Mouse (Mus musculus) hindbrain, postnatal 0 days (tissue): ENCODE measurements around the gene Prdx1. TPM values are rescaled to one million over a fixed set of nuclear protein-coding genes. Genes with fewer than 3 reads are reported as not detected.

Experiments
- ATAC-seq: fragments of 200-750 bp; cut with Nextera tagmentation; 2 replicates; pipeline ENCODE4 v1.8.0; 2017; ENCODE audit warnings: mild to moderate bottlenecking, moderate TSS enrichment, moderate library complexity
- DNase-seq: peaks from one replicate; pipeline ENCODE4 v3.0.0-alpha.2; 2015; ENCODE audit warnings: low spot score
- H3K27ac ChIP-seq: fragments of 300-500 bp; sonication (generic); 2 replicates; pipeline ENCODE4 v1.5.1; 2014; ENCODE audit warnings: mild to moderate bottlenecking
- H3K27me3 ChIP-seq: fragments of 300-500 bp; sonication (generic); 2 replicates; pipeline ENCODE4 v1.6.1; 2014; ENCODE audit warnings: low read length, mixed read lengths; ENCODE audit not compliant: insufficient read depth
- H3K36me3 ChIP-seq: fragments of 300-500 bp; sonication (generic); 2 replicates; pipeline ENCODE4 v1.6.1; 2014; ENCODE audit warnings: low read length, mixed read lengths; ENCODE audit not compliant: insufficient read depth
- H3K4me1 ChIP-seq: fragments of 300-500 bp; sonication (generic); 2 replicates; pipeline ENCODE4 v1.6.1; 2014; ENCODE audit warnings: antibody characterized with exemption, low read length, mixed read lengths; ENCODE audit not compliant: insufficient read depth
- H3K4me2 ChIP-seq: fragments of 300-500 bp; sonication (generic); 2 replicates; pipeline ENCODE4 v1.6.1; 2014; ENCODE audit warnings: low read depth, mild to moderate bottlenecking, low read length, moderate library complexity, mixed read lengths
- H3K4me3 ChIP-seq: fragments of 300-500 bp; sonication (generic); 2 replicates; pipeline ENCODE4 v1.5.1; 2014; ENCODE audit warnings: low read length
- H3K9ac ChIP-seq: fragments of 300-500 bp; sonication (generic); replicated peaks from 2 replicates; pipeline ENCODE4 v1.6.1; 2014; ENCODE audit warnings: mild to moderate bottlenecking, low read length, moderate library complexity, mixed read lengths
- H3K9me3 ChIP-seq: fragments of 300-500 bp; sonication (generic); 2 replicates; pipeline ENCODE4 v1.6.1; 2016; ENCODE audit warnings: low read length, mixed read lengths
- CTCF ChIP-seq: IDR thresholded peaks from 2 replicates; pipeline ENCODE4 v1.5.1; 2016; ENCODE audit warnings: antibody characterized with exemption, control low read depth, low read depth
- WGBS: fragments of 180-500 bp; shearing (Covaris S2); extraction: QIAGEN DNeasy Blood & Tissue Kit; methylation state at CpG from one replicate; pipeline ENCODE4 v1.1.7; 2014; 5-methylcytosine and 5-hydroxymethylcytosine counted together
- polyA plus RNA-seq: library from polyadenylated mRNA; unstranded; fragments of >200 nt; fragmentation: Nextera tagmentation; extraction: Ambion mirVana; gene quantifications from 2 replicates; pipeline ENCODE4 v1.2.1, GENCODE M21; 2015
- total RNA-seq: library from RNA; depleted of rRNA; stranded (reverse); fragments of >200 nt; gene quantifications from 2 replicates; pipeline ENCODE4 v1.2.3, GENCODE M21; 2014

Prdx1 gene
- total and polyA plus RNA-seq, 2 experiments from 2014 or later: 136 to 589 TPM

GRCm38 (mm10) chr4:116708201-116708764, 22.9 kb downstream of the Prdx1 start, which contains the start of the genes Mmachc and Ccdc163:
TSS of gene Mmachc (minus strand) at chr4:116708406.
TSS of gene Ccdc163 (plus strand) at chr4:116708509.
- Histone ChIP-seq H3K4me1 (no peaks in the 10 kb centered on the region), H3K9me3 (no peaks in the 10 kb centered on the region), H3K36me3 (no peaks in the 10 kb centered on the region), H3K27me3 (no peaks in the 10 kb centered on the region), H3K9ac (peak within 1 kb of the TSS; percentile 54), H3K4me3 (peak within 1 kb of the TSS; percentile 45), H3K4me2 (peak within 1 kb of the TSS; percentile 81), H3K27ac (peak within 1 kb of the TSS; percentile 70)
- TF ChIP-seq CTCF: peak; percentile 55
- under 1% methylated on average over 29 of the region's 29 CpGs for WGBS
- DNase-seq (peak; percentile 98), ATAC-seq (peak; percentile 99)

GRCm38 (mm10) chr4:116708791-116709390, 23.5 kb downstream of the Prdx1 start:
- Histone ChIP-seq H3K9ac (no peak overlapping the region; the same call in 1 of the 2 replicates), H3K27ac (no peak overlapping the region), H3K4me3 (peak overlapping the region; percentile 45), H3K36me3 (no peaks in the 10 kb centered on the region), H3K4me2 (peak overlapping the region; percentile 81), H3K9me3 (no peaks in the 10 kb centered on the region), H3K27me3 (no peaks in the 10 kb centered on the region), H3K4me1 (no peaks in the 10 kb centered on the region)
- no peak for TF ChIP-seq CTCF
- ATAC-seq (no peak), DNase-seq (no peak)
- 8% methylated on average over 9 of the region's 9 CpGs for WGBS

GRCm38 (mm10) chr4:116710154-116710553, 24.8 kb downstream of the Prdx1 start:
- no peaks in the 10 kb centered on the region for H3K27me3 ChIP-seq
- TF ChIP-seq CTCF: no peak
- ATAC-seq: no peak
- H3K4me2 ChIP-seq: no peak overlapping the region
- no peaks in the 10 kb centered on the region for H3K36me3 ChIP-seq
- WGBS: 100% methylated on average over 2 of the region's 2 CpGs
- H3K4me1 ChIP-seq: no peaks in the 10 kb centered on the region
- H3K4me3 ChIP-seq: no peak overlapping the region
- H3K9ac ChIP-seq: no peak overlapping the region
- H3K9me3 ChIP-seq: no peaks in the 10 kb centered on the region
- DNase-seq: no peak
- H3K27ac ChIP-seq: no peak overlapping the region

GRCm38 (mm10) chr4:116712536-116712935, 27.2 kb downstream of the Prdx1 start:
- TF ChIP-seq CTCF: no peak
- WGBS: 91% methylated on average over 1 of the region's 1 CpGs
- Histone ChIP-seq H3K4me3 (no peak overlapping the region), H3K9ac (no peak overlapping the region), H3K27me3 (no peaks in the 10 kb centered on the region), H3K4me1 (no peaks in the 10 kb centered on the region), H3K36me3 (no peaks in the 10 kb centered on the region), H3K9me3 (no peaks in the 10 kb centered on the region), H3K4me2 (no peak overlapping the region), H3K27ac (no peak overlapping the region)
- DNase-seq: no peak
- no peak for ATAC-seq

- Histone ChIP-seq H3K36me3 (no peaks in the 10 kb centered on the region), H3K4me3 (no peak overlapping the region), H3K9me3 (no peaks in the 10 kb centered on the region), H3K4me2 (no peak overlapping the region), H3K27ac (no peak overlapping the region), H3K4me1 (no peaks in the 10 kb centered on the region), H3K9ac (no peak overlapping the region), H3K27me3 (no peaks in the 10 kb centered on the region)
- TF ChIP-seq CTCF: peak; percentile 85
- peak; percentile 94 for DNase-seq
- ATAC-seq: no peak
- WGBS: 18% methylated on average over 3 of the region's 3 CpGs
These were observed 34.1 kb downstream of the Prdx1 start for GRCm38 (mm10) chr4:116719396-116719795.

GRCm38 (mm10) chr4:116720343-116721097, 35.2 kb downstream of the Prdx1 start, which contains the start of gene Tesk2:
TSS of gene Tesk2 (plus strand) at chr4:116720948.
- whole genome bisulfite sequencing: under 1% methylated on average over 34 of the region's 34 CpGs
- H3K9ac ChIP-seq: peak within 1 kb of the TSS; percentile 58
- no peak for TF ChIP-seq CTCF
- no peaks in the 10 kb centered on the region for H3K4me1 ChIP-seq
- ATAC-seq: peak; percentile 99
- H3K4me2 ChIP-seq: peak within 1 kb of the TSS; percentile 94
- no peaks in the 10 kb centered on the region for H3K9me3 ChIP-seq
- H3K27me3 ChIP-seq: no peaks in the 10 kb centered on the region
- H3K27ac ChIP-seq: peak within 1 kb of the TSS; percentile 61; the same call in 1 of the 2 replicates
- H3K36me3 ChIP-seq: no peaks in the 10 kb centered on the region
- peak; percentile 98 for DNase-seq
- H3K4me3 ChIP-seq: peak within 1 kb of the TSS; percentile 66
